12 mouse cellular contexts compared by ENCODE assay signal in genomic region chr2:58595350-58595749, GRCm38 (mm10). TPM values are rescaled to one million over a fixed set of nuclear protein-coding genes. Genes with fewer than 3 reads are reported as not detected.
DNase-seq lines count a peak whose midpoint lies in the region; ATAC-seq lines count a peak whose summit lies in the region.
"Had no signal": no experiment of that assay in that cellular context is flagged by ENCODE, and none has a peak within 500 bp of the region (broad histone marks: within the 10 kb centered on the region; RNA-seq: fewer than 3 reads in every experiment).

No protein-coding gene starts in this region.

- 78% methylated on average over 9 of the region's 9 CpGs for WGBS in forebrain, embryonic 15.5 days
- WGBS in forebrain, embryonic 11.5 days = 85% methylated on average over 9 of the region's 9 CpGs
- WGBS in kidney, embryonic 16.5 days = 49% methylated on average over 9 of the region's 9 CpGs
- 55% methylated on average over 9 of the region's 9 CpGs for WGBS in heart, embryonic 14.5 days
- WGBS in liver, embryonic 12.5 days (ENCODE audit: insufficient replicate concordance) = 52% methylated on average over 9 of the region's 9 CpGs

- no peak for DNase-seq in forebrain, embryonic 11.5 days (ENCODE audit: low spot score)
- no peak for DNase-seq in kidney, adult 18-20 months
- no peak for DNase-seq in right cerebral cortex, postnatal 36 days (ENCODE audit: low spot score in 2 of 2)
- DNase-seq in cerebellum, adult 18-20 months = no peak
- DNase-seq: cerebellum, adult 9-10 months; lung, adult 2 months; right cerebral cortex, postnatal 14 days had no signal

- no peak for ATAC-seq in forebrain, embryonic 15.5 days (replicated peaks)
- ATAC-seq in forebrain, embryonic 11.5 days (replicated peaks; ENCODE audit: low FRiP score) = no peak
- ATAC-seq in kidney, embryonic 16.5 days (ENCODE audit: low FRiP score, low TSS enrichment) = no peak
- ATAC-seq in heart, embryonic 14.5 days (ENCODE audit: insufficient number of reproducible peaks, insufficient read depth, low FRiP score, low read depth) = no peak
- ATAC-seq in liver, embryonic 12.5 days = no peak

- no peak overlapping the region for H3K4me2 ChIP-seq in forebrain, embryonic 15.5 days (replicated peaks)
- H3K4me2 ChIP-seq in forebrain, embryonic 11.5 days (ENCODE audit: low read depth, low read length, severe bottlenecking) = no peak overlapping the region
- H3K4me2 ChIP-seq in kidney, embryonic 16.5 days (replicated peaks; ENCODE audit: low read depth, low read length) = no peak overlapping the region
- H3K4me2 ChIP-seq in heart, embryonic 14.5 days (ENCODE audit: low read length) = peak overlapping the region; percentile 23
- H3K4me2 ChIP-seq in liver, embryonic 12.5 days = no peak overlapping the region
- H3K4me2 ChIP-seq: neural tube, embryonic 15.5 days had no signal

- no peak overlapping the region for H3K4me3 ChIP-seq in forebrain, embryonic 15.5 days
- H3K4me3 ChIP-seq in forebrain, embryonic 11.5 days (ENCODE audit: low read depth, low read length) = no peak overlapping the region
- H3K4me3 ChIP-seq in kidney, embryonic 16.5 days (ENCODE audit: low read length) = no peak overlapping the region
- H3K4me3 ChIP-seq in heart, embryonic 14.5 days (ENCODE audit: control insufficient read depth in 1 of 2, insufficient read depth in 1 of 2, low read depth in 1 of 2, low read length in 2 of 2) = no peak overlapping the region
- H3K4me3 ChIP-seq in liver, embryonic 12.5 days = no peak overlapping the region
- H3K4me3 ChIP-seq: neural tube, embryonic 15.5 days had no signal

- no peaks in the 10 kb centered on the region for H3K27me3 ChIP-seq in forebrain, embryonic 15.5 days
- no peaks in the 10 kb centered on the region for H3K27me3 ChIP-seq in forebrain, embryonic 11.5 days (ENCODE audit: control insufficient read depth, insufficient read depth, low read length)
- no peaks in the 10 kb centered on the region for H3K27me3 ChIP-seq in kidney, embryonic 16.5 days (ENCODE audit: insufficient read depth, low read length)
- H3K27me3 ChIP-seq in heart, embryonic 14.5 days (ENCODE audit: control insufficient read depth, insufficient read depth, low read length) = no peaks in the 10 kb centered on the region
- no peaks in the 10 kb centered on the region for H3K27me3 ChIP-seq in liver, embryonic 12.5 days (replicated peaks)
- H3K27me3 ChIP-seq: neural tube, embryonic 15.5 days had no signal

- no peaks in the 10 kb centered on the region for H3K36me3 ChIP-seq in forebrain, embryonic 15.5 days
- H3K36me3 ChIP-seq in forebrain, embryonic 11.5 days (ENCODE audit: control insufficient read depth, insufficient read depth, low read length) = no peaks in the 10 kb centered on the region
- H3K36me3 ChIP-seq in kidney, embryonic 16.5 days (ENCODE audit: insufficient read depth, low read length) = no peaks in the 10 kb centered on the region
- no peaks in the 10 kb centered on the region for H3K36me3 ChIP-seq in heart, embryonic 14.5 days (ENCODE audit: control insufficient read depth, insufficient read depth, low read length)
- H3K36me3 ChIP-seq in liver, embryonic 12.5 days = no peaks in the 10 kb centered on the region
- H3K36me3 ChIP-seq: neural tube, embryonic 15.5 days had no signal

- H3K4me1 ChIP-seq in forebrain, embryonic 15.5 days = peaks cover 22% of the 10 kb centered on the region
- H3K4me1 ChIP-seq in forebrain, embryonic 11.5 days (replicated peaks; ENCODE audit: control insufficient read depth, insufficient read depth, low read length) = no peaks in the 10 kb centered on the region
- H3K4me1 ChIP-seq in kidney, embryonic 16.5 days (ENCODE audit: insufficient read depth, low read length) = peaks cover 9% of the 10 kb centered on the region; the same call in 1 of the 2 replicates
- peaks cover 0 to 14% of the 10 kb centered on the region in 2 experiments for H3K4me1 ChIP-seq in heart, embryonic 14.5 days (ENCODE audit: control insufficient read depth in 2 of 2, insufficient read depth in 2 of 2, low read length in 2 of 2)
- H3K4me1 ChIP-seq in liver, embryonic 12.5 days = no peaks in the 10 kb centered on the region
- H3K4me1 ChIP-seq: neural tube, embryonic 15.5 days had no signal

- H3K9ac ChIP-seq in forebrain, embryonic 15.5 days (replicated peaks) = no peak overlapping the region
- H3K9ac ChIP-seq in forebrain, embryonic 11.5 days (ENCODE audit: low read length) = no peak overlapping the region
- 0 out of 2 replicates have a peak overlapping the region, but pooled peaks have one; percentile 6 for H3K9ac ChIP-seq in kidney, embryonic 16.5 days (replicated peaks; ENCODE audit: low read length)
- no peak overlapping the region; the same call in 1 of the 2 replicates for H3K9ac ChIP-seq in heart, embryonic 14.5 days (ENCODE audit: low read length)
- no peak overlapping the region for H3K9ac ChIP-seq in liver, embryonic 12.5 days
- H3K9ac ChIP-seq: neural tube, embryonic 15.5 days had no signal

- H3K27ac ChIP-seq in forebrain, embryonic 15.5 days (replicated peaks) = peak overlapping the region; percentile 48; the same call in 1 of the 2 replicates
- H3K27ac ChIP-seq in forebrain, embryonic 11.5 days (ENCODE audit: low read depth, low read length) = no peak overlapping the region
- H3K27ac ChIP-seq in kidney, embryonic 16.5 days (ENCODE audit: low read length) = peak overlapping the region; percentile 82
- peak overlapping the region; percentile 82 to 83 for H3K27ac ChIP-seq in heart, embryonic 14.5 days (replicated peaks in 1 of 2; ENCODE audit: control insufficient read depth in 1 of 2, insufficient read depth in 1 of 2, low read depth in 2 of 2, low read length in 2 of 2)
- peak overlapping the region; percentile 8; the same call in 1 of the 2 replicates for H3K27ac ChIP-seq in liver, embryonic 12.5 days
- H3K27ac ChIP-seq: neural tube, embryonic 15.5 days had no signal

- no peaks in the 10 kb centered on the region for H3K9me3 ChIP-seq in forebrain, embryonic 15.5 days
- H3K9me3 ChIP-seq in forebrain, embryonic 11.5 days (ENCODE audit: control insufficient read depth, low read length) = no peaks in the 10 kb centered on the region
- no peaks in the 10 kb centered on the region for H3K9me3 ChIP-seq in kidney, embryonic 16.5 days (ENCODE audit: low read length)
- H3K9me3 ChIP-seq in heart, embryonic 14.5 days (ENCODE audit: control insufficient read depth, low read length) = no peaks in the 10 kb centered on the region
- no peaks in the 10 kb centered on the region for H3K9me3 ChIP-seq in liver, embryonic 12.5 days (replicated peaks)
- H3K9me3 ChIP-seq: neural tube, embryonic 15.5 days had no signal

RNA-seq across cellular contexts. Expression of gene Upp2, which starts 28.3 kb away (rescaled TPM):
- 14.4 and 16.1 TPM in 2 replicates for polyA plus RNA-seq in forebrain, embryonic 15.5 days (2015; fragmentation: Nextera tagmentation; extraction: Ambion mirVana)
- 4.9 and 7.5 TPM in 2 replicates for polyA plus RNA-seq in forebrain, embryonic 11.5 days (2014; fragmentation: Nextera tagmentation; extraction: Ambion mirVana)
- 7.6 and 8.5 TPM in 2 replicates for polyA plus RNA-seq in kidney, embryonic 16.5 days (2015; fragmentation: Nextera tagmentation; extraction: Ambion mirVana)
- 6.1 and 7.5 TPM in 2 replicates for polyA plus RNA-seq in heart, embryonic 14.5 days (2014; fragmentation: Nextera tagmentation; extraction: Ambion mirVana)
- polyA plus RNA-seq in liver, embryonic 12.5 days (2016; fragmentation: Nextera tagmentation; extraction: Ambion mirVana) = 1.8 and 2.6 TPM in 2 replicates

RNA-seq across cellular contexts. Expression of gene Acvr1, which starts 28.4 kb away (rescaled TPM):
- 7.4 and 7.9 TPM in 2 replicates for polyA plus RNA-seq in forebrain, embryonic 15.5 days (2015; fragmentation: Nextera tagmentation; extraction: Ambion mirVana)
- 5.1 and 5.9 TPM in 2 replicates for polyA plus RNA-seq in forebrain, embryonic 11.5 days (2014; fragmentation: Nextera tagmentation; extraction: Ambion mirVana)
- 5.2 and 5.8 TPM in 2 replicates for polyA plus RNA-seq in kidney, embryonic 16.5 days (2015; fragmentation: Nextera tagmentation; extraction: Ambion mirVana)
- polyA plus RNA-seq in heart, embryonic 14.5 days (2014; fragmentation: Nextera tagmentation; extraction: Ambion mirVana) = 12.5 and 12.6 TPM in 2 replicates
- polyA plus RNA-seq in liver, embryonic 12.5 days (2016; fragmentation: Nextera tagmentation; extraction: Ambion mirVana) = 3.4 and 3.8 TPM in 2 replicates
